Mouse (Mus musculus) CH12.LX (cell line): ENCODE measurements around the gene Col15a1.

Experiments used
- CTCF ChIP-seq, 2 experiments: IDR thresholded peaks in 1 of 2; conservative IDR thresholded peaks in 1 of 2; 2 replicates each; pipeline ENCODE4 v1.5.1; 2011 to 2012; ENCODE audit warnings: low read depth in 2 of 2, low read length in 2 of 2, improper control_type of control experiment in 1 of 2, inconsistent platforms in 1 of 2, mild to moderate bottlenecking in 1 of 2, moderate library complexity in 1 of 2
- E2F4 ChIP-seq: IDR thresholded peaks from 2 replicates; pipeline ENCODE4 v1.6.1; 2011; ENCODE audit warnings: low read depth, low read length, improper control_type of control experiment; ENCODE audit not compliant: insufficient replicate concordance
- EP300 ChIP-seq: IDR thresholded peaks from 2 replicates; pipeline ENCODE4 v1.6.1; 2011; ENCODE audit warnings: low read length, improper control_type of control experiment
- HCFC1 ChIP-seq: IDR thresholded peaks from 2 replicates; pipeline ENCODE4 v1.6.1; 2012; ENCODE audit warnings: low read depth, mild to moderate bottlenecking, inconsistent platforms, low read length, improper control_type of control experiment
- KAT2A ChIP-seq: IDR thresholded peaks from 2 replicates; pipeline ENCODE4 v1.6.1; 2012; ENCODE audit warnings: low read length, improper control_type of control experiment, inconsistent platforms; ENCODE audit not compliant: insufficient replicate concordance
- MEF2A ChIP-seq: IDR thresholded peaks from 2 replicates; pipeline ENCODE4 v1.6.1; 2014; ENCODE audit warnings: low read depth, mild to moderate bottlenecking, inconsistent platforms, low read length, improper control_type of control experiment, borderline replicate concordance
- NRF1 ChIP-seq: IDR thresholded peaks from 2 replicates; pipeline ENCODE4 v1.6.1; 2014; ENCODE audit warnings: low read depth, mild to moderate bottlenecking, inconsistent platforms, low read length, improper control_type of control experiment, moderate library complexity
- POLR2A ChIP-seq: IDR thresholded peaks from 2 replicates; pipeline ENCODE4 v1.6.1; 2011; ENCODE audit warnings: low read depth, mild to moderate bottlenecking, improper control_type of control experiment, low read length
- RCOR1 ChIP-seq: conservative IDR thresholded peaks from 2 replicates; pipeline ENCODE4 v1.6.1; 2012; ENCODE audit warnings: low read depth, mild to moderate bottlenecking, inconsistent platforms, low read length, improper control_type of control experiment
- TBP ChIP-seq: conservative IDR thresholded peaks from 2 replicates; pipeline ENCODE4 v1.6.1; 2011; ENCODE audit warnings: low read depth, low read length, improper control_type of control experiment
- TCF12 ChIP-seq: IDR thresholded peaks from 2 replicates; pipeline ENCODE4 v1.6.1; 2014; ENCODE audit warnings: low read depth, mild to moderate bottlenecking, inconsistent platforms, low read length, improper control_type of control experiment
- USF2 ChIP-seq: conservative IDR thresholded peaks from 2 replicates; pipeline ENCODE4 v1.6.1; 2011; ENCODE audit warnings: low read depth, low read length, improper control_type of control experiment
- ZC3H11A ChIP-seq: IDR thresholded peaks from 2 replicates; pipeline ENCODE4 v1.6.1; 2012; ENCODE audit warnings: low read depth, mild to moderate bottlenecking, inconsistent platforms, low read length, improper control_type of control experiment
- ZKSCAN1 ChIP-seq: IDR thresholded peaks from 2 replicates; pipeline ENCODE4 v1.6.1; 2012; ENCODE audit warnings: low read depth, inconsistent platforms, low read length, improper control_type of control experiment, borderline replicate concordance

- TF ChIP-seq USF2 (no peak), POLR2A (no peak), EP300 (no peak), KAT2A (no peak), CTCF (conservative IDR thresholded peaks at IDR 0.05 in 1 of 2, IDR thresholded peaks at IDR 0.05 in 1 of 2; ENCODE audit: low read depth in 2 of 2, low read length in 2 of 2) (no peak), ZC3H11A (no peak), ZKSCAN1 (no peak), MEF2A (no peak), NRF1 (no peak), RCOR1 (no peak), E2F4 (no peak), TCF12 (no peak), TBP (no peak), HCFC1 (no peak)
These were observed 79.5 kb downstream of the Col15a1 start for GRCm38 (mm10) chr4:47287468-47287867.
